Mouse (Mus musculus) G1E (cell line): ENCODE measurements around the gene Gfi1b. TPM values are rescaled to one million over a fixed set of nuclear protein-coding genes. Genes with fewer than 3 reads are reported as not detected.

Experiments
- ATAC-seq: 2 replicates; pipeline ENCODE4 v1.8.0; 2016; ENCODE audit warnings: mild to moderate bottlenecking; ENCODE audit not compliant: insufficient number of reproducible peaks, poor library complexity, low FRiP score, severe bottlenecking; ENCODE audit errors: extremely low read depth
- DNase-seq: peaks from one replicate; pipeline ENCODE4 v3.0.0; 2012; ENCODE audit warnings: low spot score
- H3K27me3 ChIP-seq: 2 replicates; pipeline ENCODE4 v1.6.1; 2012; ENCODE audit warnings: mild to moderate bottlenecking, low read length, inconsistent platforms; ENCODE audit not compliant: insufficient read depth
- H3K36me3 ChIP-seq: replicated peaks from 2 replicates; pipeline ENCODE3; 2012; ENCODE audit warnings: mild to moderate bottlenecking, inconsistent platforms
- H3K4me1 ChIP-seq: 2 replicates; pipeline ENCODE4 v1.6.1; 2012; ENCODE audit warnings: low read depth, low read length, inconsistent platforms, mixed read lengths; ENCODE audit not compliant: insufficient read depth
- H3K4me3 ChIP-seq: 2 replicates; pipeline ENCODE4 v1.5.1; 2012; ENCODE audit warnings: low read depth, mild to moderate bottlenecking, inconsistent platforms, low read length, moderate library complexity, mixed read lengths
- H3K9me3 ChIP-seq: replicated peaks from 2 replicates; pipeline ENCODE4 v1.6.1; 2012; ENCODE audit warnings: inconsistent platforms
- CTCF ChIP-seq: IDR thresholded peaks from 2 replicates; pipeline ENCODE4 v1.5.1; 2012; ENCODE audit warnings: low read depth, low read length, inconsistent platforms, mixed read lengths
- GATA1 ChIP-seq: IDR thresholded peaks from 2 replicates; pipeline ENCODE4 v1.6.1; 2012; ENCODE audit warnings: borderline replicate concordance, low read length, inconsistent platforms, mixed read lengths
- GATA2 ChIP-seq: IDR thresholded peaks from 2 replicates; pipeline ENCODE4 v1.6.1; 2012; ENCODE audit warnings: low read depth, low read length, inconsistent platforms, borderline replicate concordance
- POLR2AphosphoS5 ChIP-seq: IDR thresholded peaks from 2 replicates; pipeline ENCODE4 v1.6.1; 2012; ENCODE audit warnings: low read depth, low read length, inconsistent platforms; ENCODE audit not compliant: insufficient replicate concordance
- TAL1 ChIP-seq: conservative IDR thresholded peaks from 2 replicates; pipeline ENCODE4 v1.6.1; 2012; ENCODE audit warnings: low read depth, low read length, inconsistent platforms, mixed read lengths
- polyA plus RNA-seq: library from polyadenylated mRNA; stranded (reverse); fragments of >175 nt; gene quantifications from 2 replicates; pipeline ENCODE4 v1.2.3, GENCODE M21; 2012
- total RNA-seq, 2 experiments: library from RNA; stranded (forward) in 1 of 2; stranded (reverse) in 1 of 2; fragments of 200-1000 nt in 1 of 2; fragments of >200 nt in 1 of 2; fragmentation: Nextera tagmentation in 1 of 2; gene quantifications; 2 replicates each; pipeline ENCODE4 v1.2.3; 2014 to 2017

Gene Gfi1b
- total and polyA plus RNA-seq, 3 experiments, result 104 to 739 (median 537) TPM

GRCm38 (mm10) chr2:28564380-28564779 lies 57.4 kb downstream of the Gfi1b start:
- no peak for DNase-seq
- Histone ChIP-seq H3K27me3 (peaks cover 21% of the 10 kb centered on the region), H3K4me3 (no peak overlapping the region), H3K4me1 (no peaks in the 10 kb centered on the region), H3K9me3 (no peaks in the 10 kb centered on the region), H3K36me3 (peaks cover 51% of the 10 kb centered on the region)
- no peak for ATAC-seq
- no peak for TF ChIP-seq CTCF
- no peak for TF ChIP-seq TAL1
- no peak for TF ChIP-seq POLR2AphosphoS5
- TF ChIP-seq GATA2, result no peak
- no peak for TF ChIP-seq GATA1

GRCm38 (mm10) chr2:28563830-28564229 lies 58.0 kb downstream of the Gfi1b start:
- DNase-seq, result no peak
- Histone ChIP-seq H3K4me3 (no peak overlapping the region), H3K27me3 (peaks cover 26% of the 10 kb centered on the region), H3K9me3 (no peaks in the 10 kb centered on the region), H3K4me1 (no peaks in the 10 kb centered on the region), H3K36me3 (peaks cover 46% of the 10 kb centered on the region)
- no peak for ATAC-seq
- TF ChIP-seq TAL1 (no peak), GATA1 (no peak), CTCF (no peak), GATA2 (no peak), POLR2AphosphoS5 (no peak)

- Histone ChIP-seq H3K9me3 (no peaks in the 10 kb centered on the region), H3K27me3 (peaks cover 30% of the 10 kb centered on the region), H3K4me3 (no peak within 1 kb of the TSS), H3K36me3 (peaks cover 40% of the 10 kb centered on the region), H3K4me1 (no peaks in the 10 kb centered on the region)
- no peak for TF ChIP-seq GATA2
- no peak for TF ChIP-seq CTCF
- TF ChIP-seq POLR2AphosphoS5, result no peak
- no peak for TF ChIP-seq TAL1
- no peak for TF ChIP-seq GATA1
- no peak for ATAC-seq
- no peak for DNase-seq
Observed at GRCm38 (mm10) chr2:28563303-28563702, 58.5 kb downstream of the Gfi1b start, which contains the start of gene Cel. TSS of gene Cel (minus strand) at chr2:28563403.

Other genes with a start within 250 kb of the Gfi1b start
- gene Ppp1r26, start 175.2 kb downstream of the Gfi1b start, total RNA-seq (2014; fragmentation: Nextera tagmentation), result not detected in 2 replicates
- 0.16 TPM in 1 of 2 replicates, not detected in the other for gene Ppp1r26, start 175.2 kb downstream of the Gfi1b start, total RNA-seq (2017)
- gene Ppp1r26, start 175.2 kb downstream of the Gfi1b start, polyA plus RNA-seq, result not detected in 2 replicates
- gene 1700007K13Rik, start 155.7 kb downstream of the Gfi1b start, total RNA-seq (2014; fragmentation: Nextera tagmentation), result not detected in 2 replicates
- gene 1700007K13Rik, start 155.7 kb downstream of the Gfi1b start, total RNA-seq (2017), result not detected in 2 replicates
- 0.14 and 0.36 TPM in 2 replicates for gene 1700007K13Rik, start 155.7 kb downstream of the Gfi1b start, polyA plus RNA-seq
- 101 TPM in 2 replicates for gene Mrps2, start 153.9 kb downstream of the Gfi1b start, total RNA-seq (2014; fragmentation: Nextera tagmentation)
- 30.3 and 33.4 TPM in 2 replicates for gene Mrps2, start 153.9 kb downstream of the Gfi1b start, total RNA-seq (2017)
- 46.4 and 49.6 TPM in 2 replicates for gene Mrps2, start 153.9 kb downstream of the Gfi1b start, polyA plus RNA-seq
- gene Gbgt1, start 125.1 kb downstream of the Gfi1b start, total RNA-seq (2014; fragmentation: Nextera tagmentation), result not detected in 2 replicates
- gene Gbgt1, start 125.1 kb downstream of the Gfi1b start, total RNA-seq (2017), result not detected in 2 replicates
- not detected in 2 replicates for gene Gbgt1, start 125.1 kb downstream of the Gfi1b start, polyA plus RNA-seq
- not detected in 2 replicates for gene Gm10134, start 115.9 kb downstream of the Gfi1b start, total RNA-seq (2014; fragmentation: Nextera tagmentation)
- not detected in 2 replicates for gene Gm10134, start 115.9 kb downstream of the Gfi1b start, total RNA-seq (2017)
- not detected in 2 replicates for gene Gm10134, start 115.9 kb downstream of the Gfi1b start, polyA plus RNA-seq
- not detected in 2 replicates for gene Ralgds, start 108.9 kb downstream of the Gfi1b start, total RNA-seq (2014; fragmentation: Nextera tagmentation)
- gene Ralgds, start 108.9 kb downstream of the Gfi1b start, total RNA-seq (2017), result 0.49 and 0.52 TPM in 2 replicates
- gene Ralgds, start 108.9 kb downstream of the Gfi1b start, polyA plus RNA-seq, result 0.02 TPM in 1 of 2 replicates, not detected in the other
- gene Cel, start 58.6 kb downstream of the Gfi1b start, total RNA-seq (2014; fragmentation: Nextera tagmentation), result not detected in 2 replicates
- gene Cel, start 58.6 kb downstream of the Gfi1b start, total RNA-seq (2017), result not detected in 2 replicates
- not detected in 2 replicates for gene Cel, start 58.6 kb downstream of the Gfi1b start, polyA plus RNA-seq
- gene Gtf3c5, start 38.2 kb downstream of the Gfi1b start, total RNA-seq (2014; fragmentation: Nextera tagmentation), result 60.2 and 60.9 TPM in 2 replicates
- 16.6 and 19.0 TPM in 2 replicates for gene Gtf3c5, start 38.2 kb downstream of the Gfi1b start, total RNA-seq (2017)
- gene Gtf3c5, start 38.2 kb downstream of the Gfi1b start, polyA plus RNA-seq, result 19.6 and 26.0 TPM in 2 replicates
- gene Tsc1, start 19.2 kb upstream of the Gfi1b start, total RNA-seq (2014; fragmentation: Nextera tagmentation), result 35.7 and 39.0 TPM in 2 replicates
- 22.1 and 26.6 TPM in 2 replicates for gene Tsc1, start 19.2 kb upstream of the Gfi1b start, total RNA-seq (2017)
- gene Tsc1, start 19.2 kb upstream of the Gfi1b start, polyA plus RNA-seq, result 3.5 and 5.8 TPM in 2 replicates
- gene Spaca9, start 77.7 kb upstream of the Gfi1b start, total RNA-seq (2014; fragmentation: Nextera tagmentation), result 5.6 and 7.9 TPM in 2 replicates
- gene Spaca9, start 77.7 kb upstream of the Gfi1b start, total RNA-seq (2017), result 15.4 and 22.3 TPM in 2 replicates
- gene Spaca9, start 77.7 kb upstream of the Gfi1b start, polyA plus RNA-seq, result 1.4 and 1.8 TPM in 2 replicates
- gene Ak8, start 78.2 kb upstream of the Gfi1b start, total RNA-seq (2014; fragmentation: Nextera tagmentation), result 9.3 and 14.8 TPM in 2 replicates
- gene Ak8, start 78.2 kb upstream of the Gfi1b start, total RNA-seq (2017), result 2.8 and 3.5 TPM in 2 replicates
- gene Ak8, start 78.2 kb upstream of the Gfi1b start, polyA plus RNA-seq, result 0.38 and 0.41 TPM in 2 replicates
- gene Gtf3c4, start 218.4 kb upstream of the Gfi1b start, total RNA-seq (2014; fragmentation: Nextera tagmentation), result 26.0 and 27.6 TPM in 2 replicates
- gene Gtf3c4, start 218.4 kb upstream of the Gfi1b start, total RNA-seq (2017), result 22.0 and 25.0 TPM in 2 replicates
- 37.6 and 38.3 TPM in 2 replicates for gene Gtf3c4, start 218.4 kb upstream of the Gfi1b start, polyA plus RNA-seq
- 8.4 and 17.1 TPM in 2 replicates for gene Ddx31, start 218.4 kb upstream of the Gfi1b start, total RNA-seq (2014; fragmentation: Nextera tagmentation)
- gene Ddx31, start 218.4 kb upstream of the Gfi1b start, total RNA-seq (2017), result 13.0 and 15.9 TPM in 2 replicates
- gene Ddx31, start 218.4 kb upstream of the Gfi1b start, polyA plus RNA-seq, result 5.0 and 5.2 TPM in 2 replicates